In the genomic region with DNA sequence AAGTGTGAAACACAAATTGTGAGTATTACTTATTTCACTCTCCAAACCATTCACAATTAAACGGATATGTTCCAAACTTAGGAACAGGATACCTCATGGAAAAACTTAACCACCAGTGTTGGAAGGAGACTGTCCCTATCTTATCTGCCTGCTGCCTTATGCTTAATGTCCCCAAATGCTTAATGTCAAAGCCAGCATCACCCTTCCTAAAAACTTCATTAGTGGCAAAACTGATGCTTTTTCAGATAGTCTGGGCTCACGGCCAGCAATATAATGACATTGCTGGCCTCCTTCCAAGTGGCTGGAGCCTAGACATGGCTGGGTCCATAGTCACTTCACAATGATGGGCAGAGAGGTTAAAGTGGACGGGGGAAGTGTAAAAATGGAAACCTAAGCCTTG, we compare ENCODE assay signal across 8 mouse cellular contexts. TPM values are rescaled to one million over a fixed set of nuclear protein-coding genes. Genes with fewer than 3 reads are reported as not detected.
DNase-seq lines count a peak whose midpoint lies in the region; ATAC-seq and TF ChIP-seq lines count a peak whose summit lies in the region.

No protein-coding gene starts in this region.

- no peaks in the 10 kb centered on the region; the same call in 1 of the 2 replicates for H3K4me1 ChIP-seq in forebrain, postnatal 0 days (ENCODE audit: insufficient read depth)
- no peaks in the 10 kb centered on the region for H3K4me1 ChIP-seq in forebrain, embryonic 12.5 days
- peaks cover 10 to 17% of the 10 kb centered on the region in 2 experiments for H3K4me1 ChIP-seq in heart, embryonic 14.5 days (ENCODE audit: control insufficient read depth in 2 of 2, insufficient read depth in 2 of 2, low read length in 2 of 2)
- no peaks in the 10 kb centered on the region for H3K4me1 ChIP-seq in forebrain, embryonic 10.5 days

- H3K9ac ChIP-seq in forebrain, postnatal 0 days, result no peak overlapping the region
- no peak overlapping the region for H3K9ac ChIP-seq in forebrain, embryonic 12.5 days
- H3K9ac ChIP-seq in heart, embryonic 14.5 days (ENCODE audit: low read length), result no peak overlapping the region

- no peaks in the 10 kb centered on the region for H3K27me3 ChIP-seq in forebrain, postnatal 0 days (ENCODE audit: insufficient read depth, low read length)
- H3K27me3 ChIP-seq in forebrain, embryonic 12.5 days, result no peaks in the 10 kb centered on the region
- H3K27me3 ChIP-seq in heart, embryonic 14.5 days (ENCODE audit: control insufficient read depth, insufficient read depth, low read length), result no peaks in the 10 kb centered on the region
- H3K27me3 ChIP-seq in forebrain, embryonic 10.5 days (ENCODE audit: poor library complexity, severe bottlenecking), result no peaks in the 10 kb centered on the region

- H3K36me3 ChIP-seq in forebrain, postnatal 0 days (ENCODE audit: insufficient read depth), result no peaks in the 10 kb centered on the region
- H3K36me3 ChIP-seq in forebrain, embryonic 12.5 days (replicated peaks), result no peaks in the 10 kb centered on the region
- H3K36me3 ChIP-seq in heart, embryonic 14.5 days (ENCODE audit: control insufficient read depth, insufficient read depth, low read length), result no peaks in the 10 kb centered on the region
- H3K36me3 ChIP-seq in forebrain, embryonic 10.5 days (replicated peaks), result no peaks in the 10 kb centered on the region

- WGBS in forebrain, postnatal 0 days, result 44% methylated on average over 3 of the region's 3 CpGs
- 77% methylated on average over 3 of the region's 3 CpGs for WGBS in forebrain, embryonic 12.5 days
- WGBS in heart, embryonic 14.5 days, result 3% methylated on average over 3 of the region's 3 CpGs
- WGBS in forebrain, embryonic 10.5 days, result 82% methylated on average over 3 of the region's 3 CpGs

- no peaks in the 10 kb centered on the region for H3K9me3 ChIP-seq in forebrain, postnatal 0 days (ENCODE audit: low read length)
- H3K9me3 ChIP-seq in forebrain, embryonic 12.5 days, result no peaks in the 10 kb centered on the region
- H3K9me3 ChIP-seq in heart, embryonic 14.5 days (ENCODE audit: control insufficient read depth, low read length), result peaks cover 4% of the 10 kb centered on the region; the same call in 1 of the 2 replicates
- no peaks in the 10 kb centered on the region for H3K9me3 ChIP-seq in forebrain, embryonic 10.5 days

- H3K4me3 ChIP-seq in forebrain, postnatal 0 days (ENCODE audit: low read depth, low read length), result no peak overlapping the region
- H3K4me3 ChIP-seq in forebrain, embryonic 12.5 days (replicated peaks), result no peak overlapping the region
- no peak overlapping the region for H3K4me3 ChIP-seq in heart, embryonic 14.5 days (ENCODE audit: control insufficient read depth in 1 of 2, insufficient read depth in 1 of 2, low read depth in 1 of 2, low read length in 2 of 2)
- H3K4me3 ChIP-seq in forebrain, embryonic 10.5 days, result no peak overlapping the region

- H3K4me2 ChIP-seq in forebrain, postnatal 0 days (ENCODE audit: low read depth), result no peak overlapping the region
- no peak overlapping the region for H3K4me2 ChIP-seq in forebrain, embryonic 12.5 days
- H3K4me2 ChIP-seq in heart, embryonic 14.5 days (ENCODE audit: low read length), result 0 out of 2 replicates have a peak overlapping the region, but pooled peaks have one; percentile 6

- no peak for TF ChIP-seq CTCF in forebrain, postnatal 0 days (IDR thresholded peaks at IDR 0.05; ENCODE audit: low read depth)

- H3K27ac ChIP-seq in forebrain, postnatal 0 days (ENCODE audit: low read depth, low read length), result no peak overlapping the region
- no peak overlapping the region for H3K27ac ChIP-seq in forebrain, embryonic 12.5 days
- H3K27ac ChIP-seq in heart, embryonic 14.5 days (replicated peaks in 1 of 2; ENCODE audit: control insufficient read depth in 1 of 2, insufficient read depth in 1 of 2, low read depth in 2 of 2, low read length in 2 of 2), result peak overlapping the region; percentile 92 to 96; a peak in 3 of 4 replicates
- H3K27ac ChIP-seq in forebrain, embryonic 10.5 days, result no peak overlapping the region

- DNase-seq in forebrain, postnatal 0 days, result peak; percentile 17
- peak; percentile 35 to 58 for DNase-seq in adrenal gland, postnatal 36 days
- peak; percentile 59 to 67 for DNase-seq in kidney, postnatal 4 days
- no peak for DNase-seq in right cerebral cortex, adult 18-20 months
- no peak for DNase-seq in forebrain, embryonic 10.5 days (ENCODE audit: extremely low spot score, low spot score)
- DNase-seq in thymus, postnatal 14 days, result no peak

- ATAC-seq in forebrain, postnatal 0 days, result no peak
- no peak for ATAC-seq in forebrain, embryonic 12.5 days (ENCODE audit: low FRiP score)
- ATAC-seq in heart, embryonic 14.5 days (ENCODE audit: insufficient number of reproducible peaks, insufficient read depth, low FRiP score, low read depth), result peak; percentile 85

RNA-seq across cellular contexts. Expression of a gene that starts 46.1 kb away (rescaled TPM):
- total RNA-seq in forebrain, postnatal 0 days (2014; rRNA removed), result 10.1 and 10.3 TPM in 2 replicates
- 4.2 and 4.7 TPM in 2 replicates for polyA plus RNA-seq in forebrain, postnatal 0 days (2015; fragmentation: Nextera tagmentation; extraction: Ambion mirVana)
- 10.9 and 12.2 TPM in 2 replicates for polyA plus RNA-seq in forebrain, embryonic 12.5 days (2016; fragmentation: Nextera tagmentation; extraction: Ambion mirVana)
- 1 to 10 TPM; 1.7 to 2.7 TPM for total RNA-seq in adrenal gland, postnatal 36 days (2021)
- polyA plus RNA-seq in heart, embryonic 14.5 days (2014; fragmentation: Nextera tagmentation; extraction: Ambion mirVana), result 5.6 and 6.3 TPM in 2 replicates
- polyA plus RNA-seq in forebrain, embryonic 10.5 days (2016; fragmentation: Nextera tagmentation; extraction: Ambion mirVana), result 10.1 and 10.3 TPM in 2 replicates

RNA-seq across cellular contexts. Expression of a gene that starts 50.6 kb away (rescaled TPM):
- 38.1 and 45.0 TPM in 2 replicates for total RNA-seq in forebrain, postnatal 0 days (2014; rRNA removed)
- 6.5 and 9.6 TPM in 2 replicates for polyA plus RNA-seq in forebrain, postnatal 0 days (2015; fragmentation: Nextera tagmentation; extraction: Ambion mirVana)
- polyA plus RNA-seq in forebrain, embryonic 12.5 days (2016; fragmentation: Nextera tagmentation; extraction: Ambion mirVana), result 3.9 and 4.0 TPM in 2 replicates
- 10 to 100 TPM; 16.6 to 17.0 TPM for total RNA-seq in adrenal gland, postnatal 36 days (2021)
- polyA plus RNA-seq in heart, embryonic 14.5 days (2014; fragmentation: Nextera tagmentation; extraction: Ambion mirVana), result 5.3 and 5.7 TPM in 2 replicates
- polyA plus RNA-seq in forebrain, embryonic 10.5 days (2016; fragmentation: Nextera tagmentation; extraction: Ambion mirVana), result 1.0 and 1.2 TPM in 2 replicates

Comparison
In these comparisons a context has a peak if more than half of its experiments do, and no peak if none do; other contexts are left out.
1. DNase-seq: peak in forebrain, postnatal 0 days (single experiment), adrenal gland, postnatal 36 days (2 of 2) and kidney, postnatal 4 days (2 of 2); none in right cerebral cortex, adult 18-20 months (single experiment), forebrain, embryonic 10.5 days (single experiment) and thymus, postnatal 14 days (single experiment).
2. H3K27ac ChIP-seq: peak in heart, embryonic 14.5 days (2 of 2); none in forebrain, postnatal 0 days (single experiment), forebrain, embryonic 12.5 days (single experiment) and forebrain, embryonic 10.5 days (single experiment).